Mouse (Mus musculus): ENCODE measurements at regions not wholly inside any gene's neighbourhood (a gene's known extent, or its start where the extent isn't known, plus 50 kb on each side); places are given as distances from the start of the nearest gene placed in this dataset.

DNA sequence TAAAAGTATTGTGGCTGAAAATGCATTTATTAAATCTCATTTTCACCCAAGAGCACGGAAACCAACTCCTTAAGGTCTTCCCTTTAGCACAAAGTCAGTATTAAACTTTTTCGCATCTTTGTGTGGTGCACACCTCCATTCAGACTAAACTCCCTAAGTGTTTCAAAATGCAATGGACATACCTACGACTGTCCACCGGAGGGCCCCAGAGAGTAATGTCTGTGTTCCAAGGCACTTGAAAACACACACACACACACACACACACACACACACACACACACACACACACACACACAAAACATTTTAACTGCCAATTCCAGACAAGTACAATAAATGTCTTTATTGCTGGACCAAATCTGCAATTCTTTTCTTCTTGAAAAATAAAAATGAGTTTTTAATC is 243.7 kb downstream of the Foxa2 start:
- DNase-seq = peak in 1 of 2 experiments; percentile 25

DNA sequence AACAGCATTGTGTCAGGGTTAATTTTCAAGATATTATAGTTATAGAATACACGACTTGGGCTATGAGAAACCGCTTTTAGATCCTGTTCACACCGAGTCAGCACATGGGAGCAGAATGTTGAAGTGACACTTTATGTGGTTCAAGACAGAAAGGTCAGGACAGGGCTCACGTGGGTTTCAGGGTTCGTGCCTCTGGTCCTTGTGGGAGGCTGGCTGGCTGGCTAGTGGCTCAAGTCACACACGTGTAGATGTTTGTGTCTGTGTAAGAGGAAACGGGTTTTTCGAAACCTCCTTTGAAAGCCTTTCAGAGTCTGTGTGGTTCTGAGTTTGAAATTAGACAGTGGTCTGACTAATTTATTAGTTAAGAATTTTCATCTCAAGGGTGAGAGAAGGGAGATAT is 255.3 kb downstream of the Foxa2 start:
- DNase-seq = no peak

DNA sequence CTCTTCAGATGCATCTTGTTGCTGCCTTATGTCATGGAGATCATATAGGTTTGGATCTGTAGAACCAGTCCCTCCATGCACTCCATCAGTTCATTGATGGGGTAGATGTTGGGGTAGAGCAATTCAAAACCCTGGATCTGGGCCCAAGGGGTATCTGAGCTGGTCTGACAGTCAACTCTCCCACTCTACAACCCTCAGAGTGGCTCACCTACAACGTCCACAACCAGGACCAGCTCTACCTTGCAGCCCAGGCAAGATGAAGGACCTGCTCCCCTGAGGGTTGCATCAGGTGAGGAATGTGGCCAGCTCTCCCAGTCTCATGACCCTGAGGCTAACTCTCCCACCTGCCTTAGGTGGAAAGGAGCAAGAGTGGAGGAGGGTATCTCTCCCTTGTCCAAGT is 256.9 kb downstream of the Foxa2 start:
- no peak for DNase-seq

- DNase-seq = peak; percentile 17 to 69
Measured at GRCm38 (mm10) chr2:147789268-147789667, 257.5 kb downstream of the Foxa2 start.

GRCm38 (mm10) chr2:147788001-147788400 is 258.8 kb downstream of the Foxa2 start:
- DNase-seq = no peak

GRCm38 (mm10) chr2:147782496-147782895 is 264.3 kb downstream of the Foxa2 start:
- DNase-seq = peak; percentile 15 to 26

GRCm38 (mm10) chr2:147776316-147776715 is 270.5 kb downstream of the Foxa2 start:
- no peak for DNase-seq

GRCm38 (mm10) chr2:147772579-147772978 is 274.2 kb downstream of the Foxa2 start:
- DNase-seq = no peak

DNA sequence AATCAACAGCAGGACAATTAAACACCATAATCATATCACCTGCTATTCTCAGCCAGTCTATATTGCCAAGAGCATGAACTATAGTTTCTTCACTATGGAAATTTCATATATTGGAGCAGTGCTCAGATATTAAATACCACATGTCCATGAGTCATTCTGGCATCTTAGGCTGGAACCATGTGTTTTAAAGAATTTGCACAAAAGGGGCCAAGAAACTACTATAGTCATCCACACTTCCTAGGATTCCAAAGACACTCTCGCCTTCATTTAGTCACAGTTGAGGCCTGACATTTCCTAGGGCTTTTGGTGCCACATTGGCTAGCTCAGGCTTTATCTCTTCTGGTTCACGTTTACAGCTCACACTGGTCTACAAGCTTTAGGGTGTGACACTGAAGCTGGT is 293.7 kb downstream of the Foxa2 start:
- no peak for DNase-seq

- DNase-seq = no peak
Measured at GRCm38 (mm10) chr2:147751831-147752230, 294.9 kb downstream of the Foxa2 start.

DNA sequence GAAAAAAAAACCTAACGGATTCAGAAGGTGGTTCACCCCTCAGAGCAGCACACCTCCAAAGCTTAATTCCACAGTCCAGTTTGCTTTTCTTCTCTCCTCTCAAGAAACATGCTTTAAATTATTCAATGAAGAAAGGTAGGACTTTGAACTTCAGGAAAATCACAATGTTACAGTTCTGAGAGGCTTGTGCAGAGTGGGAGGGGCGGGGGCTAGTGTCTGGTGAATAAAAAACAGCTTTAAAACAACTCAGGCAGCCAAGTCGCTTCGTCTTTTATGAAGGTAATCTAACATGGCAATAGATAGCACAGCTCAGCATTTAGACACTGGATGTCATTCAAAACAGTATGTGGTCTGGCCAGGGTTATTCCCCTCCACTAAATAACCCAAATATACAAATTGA is 298.8 kb downstream of the Foxa2 start:
- DNase-seq = peak; percentile 8 to 42

GRCm38 (mm10) chr2:147743908-147744307 is 302.9 kb downstream of the Foxa2 start:
- no peak for DNase-seq

GRCm38 (mm10) chr2:147738307-147738872 is 308.4 kb downstream of the Foxa2 start:
- peak; percentile 5 to 9 for DNase-seq

DNA sequence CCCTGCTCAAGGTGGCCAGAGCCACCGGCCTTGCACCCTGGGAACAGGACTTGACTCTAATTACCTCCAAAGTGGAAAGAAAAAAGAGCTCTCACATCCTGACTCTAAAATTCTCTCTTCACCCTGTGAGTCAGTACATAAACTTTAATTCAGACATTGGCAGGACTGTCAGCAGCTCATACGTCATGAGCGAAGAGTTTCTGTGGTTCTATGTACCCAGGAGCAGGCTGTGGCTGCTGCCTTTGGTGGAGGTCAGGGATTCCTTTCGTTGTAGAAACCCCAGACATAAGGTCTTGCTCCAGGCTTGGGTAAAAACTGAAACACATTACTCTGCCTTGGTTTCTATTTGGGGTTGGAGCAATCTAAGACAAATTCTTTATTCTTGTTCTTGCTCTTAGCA is 319.4 kb downstream of the Foxa2 start:
- DNase-seq = no peak

GRCm38 (mm10) chr2:147718936-147719335 is 327.8 kb downstream of the Foxa2 start:
- no peak for DNase-seq

GRCm38 (mm10) chr2:147717484-147717947 is 329.3 kb downstream of the Foxa2 start:
- DNase-seq = no peak

- no peak for DNase-seq
Measured at GRCm38 (mm10) chr2:147715791-147716190, 331.0 kb downstream of the Foxa2 start.

- DNase-seq = no peak
Measured at GRCm38 (mm10) chr2:147710593-147711265, 336.0 kb downstream of the Foxa2 start.

DNA sequence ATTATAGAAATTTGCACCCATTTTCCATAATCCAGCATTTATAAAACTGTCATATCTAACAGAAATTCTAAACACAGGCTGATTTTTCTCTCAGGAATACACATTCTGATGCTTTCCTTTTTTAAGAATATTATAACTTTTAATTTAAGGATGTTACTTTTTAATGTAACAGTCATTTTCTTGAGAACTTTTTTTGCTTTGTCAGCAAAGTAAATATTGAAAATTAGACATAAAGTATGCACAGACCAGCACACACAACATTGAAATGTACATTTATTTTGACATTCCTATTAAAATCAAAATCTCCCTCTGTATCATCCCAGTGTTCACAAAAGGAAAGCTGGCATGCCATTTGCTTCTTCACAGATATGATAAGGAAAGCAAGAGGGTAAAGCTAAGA is 337.0 kb downstream of the Foxa2 start:
- DNase-seq = no peak

- no peak for DNase-seq
Measured at GRCm38 (mm10) chr2:147707156-147707555, 339.6 kb downstream of the Foxa2 start.

GRCm38 (mm10) chr2:147703981-147704380 is 342.3 kb downstream of the Pax1 start:
- no peak for DNase-seq

GRCm38 (mm10) chr2:147702330-147703063 is 340.8 kb downstream of the Pax1 start:
- DNase-seq = no peak

DNA sequence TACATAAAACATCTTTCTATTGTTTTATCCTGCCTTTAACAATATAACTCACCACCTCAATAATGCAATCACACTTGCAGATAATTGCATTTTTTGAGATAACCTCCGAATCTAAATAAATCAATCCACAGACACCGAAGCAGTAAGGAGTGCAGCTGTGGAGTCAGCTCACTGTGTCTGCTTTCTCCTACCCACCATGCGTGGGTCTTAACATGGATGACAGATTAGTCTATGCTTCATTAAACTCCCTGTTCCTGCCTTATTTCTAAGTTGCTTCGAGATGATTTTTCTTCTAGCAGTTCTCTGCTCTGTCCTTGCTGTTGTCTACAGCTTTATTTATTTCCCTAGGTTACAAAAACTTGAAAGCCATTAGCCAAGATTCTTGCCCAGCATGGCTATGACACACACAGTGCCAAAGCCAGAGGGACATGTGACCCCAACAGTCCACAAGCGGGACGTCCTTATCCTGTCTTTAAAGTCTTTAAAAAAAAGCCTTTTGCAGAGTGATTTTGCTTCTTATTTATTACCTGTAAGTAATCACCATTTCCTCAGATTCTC is 337.9 kb downstream of the Pax1 start:
- DNase-seq = no peak

GRCm38 (mm10) chr2:147691896-147692295 is 330.2 kb downstream of the Pax1 start:
- DNase-seq = no peak

Data from kidney, adult 8-10 months (tissue).